ENCODE assay signal across 11 mouse cellular contexts in genomic region chr13:106894284-106894683, GRCm38 (mm10). TPM values are rescaled to one million over a fixed set of nuclear protein-coding genes. Genes with fewer than 3 reads are reported as not detected.
DNase-seq lines count a peak whose midpoint lies in the region; ATAC-seq and TF ChIP-seq lines count a peak whose summit lies in the region.
"Had no signal": no experiment of that assay in that cellular context is flagged by ENCODE, and none has a peak within 500 bp of the region (broad histone marks: within the 10 kb centered on the region; RNA-seq: fewer than 3 reads in every experiment).

No protein-coding gene starts in this region.

- intact Hi-C loops in gastrocnemius, adult 2 months (cut with DNase I), result no loop called here

- H3K4me3 ChIP-seq in gastrocnemius, adult 2 months, result no peak overlapping the region
- no peak overlapping the region for H3K4me3 ChIP-seq in cortical plate, adult 2 months (ENCODE audit: insufficient read depth, low read length)
- H3K4me3 ChIP-seq in hindbrain, embryonic 12.5 days, result no peak overlapping the region

- no peaks in the 10 kb centered on the region for H3K9me3 ChIP-seq in hindbrain, embryonic 12.5 days (replicated peaks)

- WGBS in hindbrain, embryonic 12.5 days, result 97% methylated on average over 2 of the region's 2 CpGs

- peak; percentile 27 for DNase-seq in gastrocnemius, adult 2 months
- no peak for DNase-seq in gastrocnemius, postnatal 25 days
- DNase-seq in spleen, postnatal 10 days (ENCODE audit: low spot score in 2 of 2), result peak; percentile 42 to 68
- DNase-seq in spleen, postnatal 36 days (ENCODE audit: low spot score in 2 of 2), result no peak
- DNase-seq in urinary bladder, postnatal 36 days (ENCODE audit: low spot score in 2 of 2), result no peak
- DNase-seq: right cerebral cortex, postnatal 25 days had no signal

- no peak overlapping the region for H3K4me2 ChIP-seq in hindbrain, embryonic 12.5 days (replicated peaks)
- H3K4me2 ChIP-seq: hindbrain, embryonic 14.5 days had no signal

- peak; percentile 67 for TF ChIP-seq CTCF in gastrocnemius, adult 2 months (IDR thresholded peaks at IDR 0.05)
- 0 out of 2 replicates have a peak, but pooled peaks have one; percentile 21 for TF ChIP-seq CTCF in cortical plate, adult 2 months (IDR thresholded peaks at IDR 0.05; ENCODE audit: extremely low read depth, insufficient read depth, low read length)

- H3K36me3 ChIP-seq in hindbrain, embryonic 12.5 days, result peaks cover 20% of the 10 kb centered on the region

- TF ChIP-seq POLR2A in cortical plate, adult 2 months (IDR thresholded peaks at IDR 0.05; ENCODE audit: extremely low read depth, insufficient read depth, low read length), result no peak

- H3K9ac ChIP-seq in hindbrain, embryonic 12.5 days, result no peak overlapping the region
- H3K9ac ChIP-seq: hindbrain, embryonic 14.5 days had no signal

- H3K4me1 ChIP-seq in cortical plate, adult 2 months (ENCODE audit: control insufficient read depth, insufficient read depth, low read length), result no peaks in the 10 kb centered on the region
- H3K4me1 ChIP-seq in hindbrain, embryonic 12.5 days, result no peaks in the 10 kb centered on the region

- ATAC-seq in neutrophil, adult 5-6 weeks (ENCODE audit: extremely low read depth, insufficient number of reproducible peaks, low FRiP score, poor library complexity, severe bottlenecking), result peak; percentile 51; the same call in 1 of the 2 replicates
- ATAC-seq in hindbrain, embryonic 12.5 days (ENCODE audit: low FRiP score), result no peak

- no peaks in the 10 kb centered on the region for H3K27me3 ChIP-seq in hindbrain, embryonic 12.5 days

- no peak overlapping the region for H3K27ac ChIP-seq in gastrocnemius, adult 2 months
- H3K27ac ChIP-seq in cortical plate, adult 2 months (ENCODE audit: insufficient read depth, low read length), result no peak overlapping the region
- no peak overlapping the region for H3K27ac ChIP-seq in hindbrain, embryonic 12.5 days
- H3K27ac ChIP-seq: hindbrain, embryonic 14.5 days; macrophage had no signal

RNA-seq across cellular contexts. Expression of gene Ipo11, which starts 42.5 kb away (rescaled TPM):
- total RNA-seq in gastrocnemius, adult 2 months (2021), result 10 to 100 TPM; 13.8 to 17.2 TPM
- 10 to 100 TPM; 16.5 TPM for total RNA-seq in gastrocnemius, postnatal 25 days (2021)
- polyA plus RNA-seq in cortical plate, adult 2 months (2012; rRNA removed), result 45.6 and 50.6 TPM in 2 replicates
- 21.6 and 24.1 TPM in 2 replicates for total RNA-seq in neutrophil, adult 5-6 weeks (2017)
- polyA plus RNA-seq in hindbrain, embryonic 12.5 days (2016; fragmentation: Nextera tagmentation; extraction: Ambion mirVana), result 57.3 and 57.4 TPM in 2 replicates

RNA-seq across cellular contexts. Expression of gene Dimt1, which starts 52.6 kb away (rescaled TPM):
- total RNA-seq in gastrocnemius, adult 2 months (2021), result 1 to 10 TPM; 6.3 to 6.9 TPM
- 1 to 10 TPM; 4.3 to 6.6 TPM for total RNA-seq in gastrocnemius, postnatal 25 days (2021)
- polyA plus RNA-seq in cortical plate, adult 2 months (2012; rRNA removed), result 23.1 and 26.8 TPM in 2 replicates
- 11.8 and 13.3 TPM in 2 replicates for total RNA-seq in neutrophil, adult 5-6 weeks (2017)
- 40.2 and 42.5 TPM in 2 replicates for polyA plus RNA-seq in hindbrain, embryonic 12.5 days (2016; fragmentation: Nextera tagmentation; extraction: Ambion mirVana)

Comparison
In these comparisons a context has a peak if more than half of its experiments do, and no peak if none do; other contexts are left out.
1. DNase-seq: peak in gastrocnemius, adult 2 months (single experiment) and spleen, postnatal 10 days (2 of 2); none in gastrocnemius, postnatal 25 days (single experiment), spleen, postnatal 36 days (0 of 2) and urinary bladder, postnatal 36 days (0 of 2).